Mouse (Mus musculus) spleen, adult 10 weeks (tissue): ENCODE measurements around the gene Cd209a. TPM values are rescaled to one million over a fixed set of nuclear protein-coding genes. Genes with fewer than 3 reads are reported as not detected.

Experiments used
- polyA plus RNA-seq: library from polyadenylated mRNA; stranded (reverse); fragments of 350-450 nt; fragmentation: Illumina TruSeq; extraction: RNeasy Lipid Tissue Mini Kit (QIAGEN cat#74804); gene quantifications from one replicate; pipeline ENCODE4 v1.2.3, GENCODE M21; 2015; ENCODE audit warnings: low replicate concordance; ENCODE audit not compliant: insufficient read depth

Cd209a gene
- polyA plus RNA-seq: 47.2 TPM

GRCm38 (mm10) chr8:3748761-3749160, at the start of gene Cd209a:
TSS of gene Cd209a (minus strand) at chr8:3748984.

GRCm38 (mm10) chr8:3720551-3720950, 28.2 kb downstream of the Cd209a start, which contains the start of gene Clec4g:
TSS of gene Clec4g (minus strand) at chr8:3720651.

GRCm38 (mm10) chr8:3694121-3694520, 54.7 kb downstream of the Cd209a start, which contains the start of gene Fcer2a:
TSS of gene Fcer2a (minus strand) at chr8:3694175.

Other genes with a start within 250 kb of the Cd209a start
- 78.9 TPM for gene Mcoln1, start 248.5 kb downstream of the Cd209a start, polyA plus RNA-seq
- gene Pnpla6, start 233.6 kb downstream of the Cd209a start, polyA plus RNA-seq: 33.6 TPM
- gene C330021F23Rik, start 181.0 kb downstream of the Cd209a start, polyA plus RNA-seq: not detected
- 1.0 TPM for gene Camsap3, start 161.7 kb downstream of the Cd209a start, polyA plus RNA-seq
- gene Xab2, start 127.7 kb downstream of the Cd209a start, polyA plus RNA-seq: 22.1 TPM
- 89.0 TPM for gene Pet100, start 127.4 kb downstream of the Cd209a start, polyA plus RNA-seq
- not detected for gene Pcp2, start 123.4 kb downstream of the Cd209a start, polyA plus RNA-seq
- gene Stxbp2, start 118.0 kb downstream of the Cd209a start, polyA plus RNA-seq: 124 TPM
- 1.4 TPM for gene Retn, start 93.2 kb downstream of the Cd209a start, polyA plus RNA-seq
- gene Mcemp1, start 83.2 kb downstream of the Cd209a start, polyA plus RNA-seq: 28.2 TPM
- 4.0 TPM for gene Fcor, start 76.6 kb downstream of the Cd209a start, polyA plus RNA-seq
- 29.4 TPM for gene Trappc5, start 72.7 kb downstream of the Cd209a start, polyA plus RNA-seq
- 361 TPM for gene Fcer2a, start 54.8 kb downstream of the Cd209a start, polyA plus RNA-seq
- 12.7 TPM for gene Clec4g, start 28.3 kb downstream of the Cd209a start, polyA plus RNA-seq
- gene Cd209e, start 105.3 kb upstream of the Cd209a start, polyA plus RNA-seq: 2.4 TPM
- gene Cd209d, start 129.6 kb upstream of the Cd209a start, polyA plus RNA-seq: 16.4 TPM
- 21.9 TPM for gene Cd209b, start 177.9 kb upstream of the Cd209a start, polyA plus RNA-seq
- gene Cd209c, start 205.8 kb upstream of the Cd209a start, polyA plus RNA-seq: 6.1 TPM